In the genomic region with DNA sequence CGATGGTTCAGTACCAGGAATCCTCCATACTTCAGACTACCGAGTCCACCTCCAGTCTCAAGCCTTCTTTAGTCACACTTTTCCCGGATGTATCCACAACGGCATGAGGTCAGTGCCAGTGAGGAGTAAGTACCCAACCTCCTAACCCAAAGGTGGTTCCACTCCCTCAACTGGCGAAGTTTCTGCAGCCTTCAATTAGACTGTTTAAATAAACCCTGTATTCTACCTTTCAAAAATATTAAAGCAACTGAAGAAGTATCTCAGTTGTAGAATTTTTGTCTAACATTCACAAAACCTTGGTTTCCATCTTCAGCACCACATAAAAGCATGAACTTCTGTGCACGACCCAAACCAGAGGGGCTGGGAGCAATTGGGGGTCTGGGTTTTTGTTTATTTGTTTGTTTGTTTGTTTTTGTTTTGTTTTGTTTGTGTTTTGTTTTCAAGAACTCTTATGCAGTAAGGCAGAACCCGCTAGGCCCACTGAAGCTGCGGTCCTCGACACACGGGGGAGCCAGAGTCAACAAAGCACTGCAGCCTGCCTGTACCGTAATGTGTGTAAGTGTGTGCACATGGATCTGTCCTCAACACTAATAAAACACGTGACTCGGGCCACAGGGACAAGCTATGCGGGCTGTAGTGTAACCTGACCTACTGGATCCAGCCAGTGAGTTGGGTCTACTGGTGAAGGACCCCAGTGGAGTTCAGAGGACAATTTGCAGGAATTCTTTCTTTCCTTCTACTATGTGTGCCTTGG, we compare ENCODE assay signal across 8 mouse cellular contexts. TPM values are rescaled to one million over a fixed set of nuclear protein-coding genes. Genes with fewer than 3 reads are reported as not detected.
DNase-seq lines count a peak whose midpoint lies in the region; ATAC-seq and TF ChIP-seq lines count a peak whose summit lies in the region.

No protein-coding gene starts in this region.

- intact Hi-C loops in heart, postnatal 36 days (cut with DNase I): loop anchor here (1.0 to 5.0 kb wide), 2 partner anchors 57 to 144 kb away; partner anchors contain the start of genes Oaz2 and Plekho2

- H3K9ac ChIP-seq in forebrain, embryonic 16.5 days (replicated peaks; ENCODE audit: low read depth, low read length): no peak overlapping the region

- WGBS in forebrain, embryonic 16.5 days: 24% methylated on average over 14 of the region's 14 CpGs
- WGBS in lung, adult 2 months: 21% methylated on average over 14 of the region's 14 CpGs

- no peaks in the 10 kb centered on the region for H3K36me3 ChIP-seq in G1E (replicated peaks)
- no peaks in the 10 kb centered on the region for H3K36me3 ChIP-seq in forebrain, embryonic 16.5 days (ENCODE audit: control insufficient read depth, insufficient read depth)

- H3K4me2 ChIP-seq in forebrain, embryonic 16.5 days (ENCODE audit: low read length): no peak overlapping the region; the same call in 1 of the 2 replicates

- peak; percentile 53 for DNase-seq in G1E (ENCODE audit: low spot score)
- DNase-seq in cerebellum, adult 11-12 months: peak; percentile 64
- peak; percentile 81 to 82 for DNase-seq in heart, postnatal 36 days
- peak; percentile 70 to 90 for DNase-seq in layer of hippocampus, adult 18-20 months (ENCODE audit: low spot score in 2 of 2)
- peak; percentile 71 for DNase-seq in lung, adult 2 months
- DNase-seq in testis, postnatal 14 days (ENCODE audit: low spot score): peak; percentile 51

- H3K27me3 ChIP-seq in G1E (ENCODE audit: insufficient read depth, low read length): peaks cover 10% of the 10 kb centered on the region
- no peaks in the 10 kb centered on the region for H3K27me3 ChIP-seq in forebrain, embryonic 16.5 days (replicated peaks; ENCODE audit: control insufficient read depth, insufficient read depth, low read length)

- peak; percentile 40; the same call in 1 of the 2 replicates for ATAC-seq in G1E (ENCODE audit: extremely low read depth, insufficient number of reproducible peaks, low FRiP score, poor library complexity, severe bottlenecking)
- ATAC-seq in forebrain, embryonic 16.5 days: peak; percentile 77
- peak; percentile 98 for ATAC-seq in neutrophil, adult 5-6 weeks (ENCODE audit: extremely low read depth, insufficient number of reproducible peaks, low FRiP score, poor library complexity, severe bottlenecking)

- H3K27ac ChIP-seq in forebrain, embryonic 16.5 days (ENCODE audit: low read length): no peak overlapping the region

- TF ChIP-seq POLR2A in lung, adult 2 months (IDR thresholded peaks at IDR 0.05; ENCODE audit: borderline replicate concordance, extremely low read depth, low read depth, low read length): no peak

- peaks cover 10% of the 10 kb centered on the region for H3K4me1 ChIP-seq in G1E (ENCODE audit: insufficient read depth, low read depth, low read length)
- peaks cover 15% of the 10 kb centered on the region for H3K4me1 ChIP-seq in forebrain, embryonic 16.5 days (replicated peaks; ENCODE audit: control insufficient read depth, insufficient read depth, low read length)
- H3K4me1 ChIP-seq in lung, adult 2 months (ENCODE audit: control insufficient read depth, insufficient read depth, low read length): no peaks in the 10 kb centered on the region

- peak; percentile 42 for TF ChIP-seq CTCF in G1E (IDR thresholded peaks at IDR 0.05; ENCODE audit: low read depth, low read length)
- TF ChIP-seq CTCF in lung, adult 2 months (IDR thresholded peaks at IDR 0.05; ENCODE audit: insufficient read depth, low read length): peak; percentile 98

- no peaks in the 10 kb centered on the region for H3K9me3 ChIP-seq in G1E (replicated peaks)
- H3K9me3 ChIP-seq in forebrain, embryonic 16.5 days (ENCODE audit: control insufficient read depth, low read length): no peaks in the 10 kb centered on the region

- no peak overlapping the region for H3K4me3 ChIP-seq in G1E (ENCODE audit: low read depth, low read length)
- no peak overlapping the region for H3K4me3 ChIP-seq in forebrain, embryonic 16.5 days (replicated peaks; ENCODE audit: low read length)
- no peak overlapping the region for H3K4me3 ChIP-seq in lung, adult 2 months (replicated peaks; ENCODE audit: extremely low read depth, low read depth, low read length)

RNA-seq across cellular contexts. Expression of gene Ankdd1a, which starts 3.8 kb away (rescaled TPM):
- not detected in 2 replicates for total RNA-seq in G1E (2014; fragmentation: Nextera tagmentation)
- total RNA-seq in G1E (2017): 0.06 and 0.22 TPM in 2 replicates
- polyA plus RNA-seq in G1E (2012): not detected in 2 replicates
- polyA plus RNA-seq in forebrain, embryonic 16.5 days (2015; fragmentation: Nextera tagmentation; extraction: Ambion mirVana): 0.24 and 0.46 TPM in 2 replicates
- total RNA-seq in heart, postnatal 36 days (2021): not detected
- total RNA-seq in layer of hippocampus, adult 18-20 months (2021): 1 to 10 TPM; 3.6 to 3.7 TPM
- polyA plus RNA-seq in lung, adult 2 months (2012; rRNA removed): 0.17 and 0.59 TPM in 2 replicates
- total RNA-seq in neutrophil, adult 5-6 weeks (2017): 0.93 TPM in 1 of 2 replicates, not detected in the other

RNA-seq across cellular contexts. Expression of gene Plekho2, which starts 56.1 kb away (rescaled TPM):
- total RNA-seq in G1E (2014; fragmentation: Nextera tagmentation): 23.0 and 26.9 TPM in 2 replicates
- total RNA-seq in G1E (2017): 31.9 and 35.4 TPM in 2 replicates
- 11.5 and 16.8 TPM in 2 replicates for polyA plus RNA-seq in G1E (2012)
- polyA plus RNA-seq in forebrain, embryonic 16.5 days (2015; fragmentation: Nextera tagmentation; extraction: Ambion mirVana): 4.7 and 5.7 TPM in 2 replicates
- total RNA-seq in heart, postnatal 36 days (2021): 10 to 100 TPM; 13.3 to 15.3 TPM
- total RNA-seq in layer of hippocampus, adult 18-20 months (2021): 10 to 100 TPM in 1 of 2 experiments, 1 to 10 TPM in 1; 7.7 to 11.7 TPM
- polyA plus RNA-seq in lung, adult 2 months (2012; rRNA removed): 31.6 and 36.7 TPM in 2 replicates
- 103 and 108 TPM in 2 replicates for total RNA-seq in neutrophil, adult 5-6 weeks (2017)

Comparison
In these comparisons a context has a peak if more than half of its experiments do, and no peak if none do; other contexts are left out.
1. ATAC-seq: peak in every context shown above with its lines; median percentile 98 in neutrophil, adult 5-6 weeks; 77 in forebrain, embryonic 16.5 days; 40 in G1E.